Mouse (Mus musculus): ENCODE measurements around the gene Fhl3. TPM values are rescaled to one million over a fixed set of nuclear protein-coding genes. Genes with fewer than 3 reads are reported as not detected.

Gene Fhl3
- 6.8 and 7.0 TPM in 2 replicates for polyA plus RNA-seq (2014; fragmentation: Nextera tagmentation; extraction: Ambion mirVana)

GRCm38 (mm10) chr4:124700248-124700971 lies at the start of gene Fhl3:
Gene Fhl3, plus strand, starts transcription at chr4:124700701.
- Histone ChIP-seq H3K9me3 (ENCODE audit: control insufficient read depth, low read length) (no peaks in the 10 kb centered on the region), H3K27ac (replicated peaks in 1 of 2; ENCODE audit: control insufficient read depth in 1 of 2, insufficient read depth in 1 of 2, low read depth in 2 of 2, low read length in 2 of 2) (peak within 1 kb of the TSS; percentile 50 to 74), H3K9ac (ENCODE audit: low read length) (peak within 1 kb of the TSS; percentile 90), H3K4me2 (ENCODE audit: low read length) (peak within 1 kb of the TSS; percentile 84), H3K4me1 (ENCODE audit: control insufficient read depth in 2 of 2, insufficient read depth in 2 of 2, low read length in 2 of 2) (peaks cover 29 to 46% of the 10 kb centered on the region in 2 experiments), H3K4me3 (ENCODE audit: control insufficient read depth in 1 of 2, insufficient read depth in 1 of 2, low read depth in 1 of 2, low read length in 2 of 2) (peak within 1 kb of the TSS; percentile 70 to 76), H3K27me3 (ENCODE audit: control insufficient read depth, insufficient read depth, low read length) (no peaks in the 10 kb centered on the region), H3K36me3 (ENCODE audit: control insufficient read depth, insufficient read depth, low read length) (peaks cover under 1% of the 10 kb centered on the region; the same call in 1 of the 2 replicates)
- WGBS, result under 1% methylated on average over 53 of the region's 59 CpGs
- peak; percentile 71 for ATAC-seq (ENCODE audit: insufficient number of reproducible peaks, insufficient read depth, low FRiP score, low read depth)

GRCm38 (mm10) chr4:124652886-124653285 lies 47.6 kb upstream of the Fhl3 start:
- WGBS, result 7% methylated on average over 9 of the region's 9 CpGs

GRCm38 (mm10) chr4:124656518-124656853 lies 44.0 kb upstream of the Fhl3 start, which contains the start of gene Pou3f1:
Gene Pou3f1, plus strand, starts transcription at chr4:124656807.
- Histone ChIP-seq H3K36me3 (ENCODE audit: control insufficient read depth, insufficient read depth, low read length) (no peaks in the 10 kb centered on the region), H3K9ac (ENCODE audit: low read length) (peak within 1 kb of the TSS; percentile 63), H3K27ac (replicated peaks in 1 of 2; ENCODE audit: control insufficient read depth in 1 of 2, insufficient read depth in 1 of 2, low read depth in 2 of 2, low read length in 2 of 2) (no peak within 1 kb of the TSS), H3K4me3 (ENCODE audit: control insufficient read depth in 1 of 2, insufficient read depth in 1 of 2, low read depth in 1 of 2, low read length in 2 of 2) (peak within 1 kb of the TSS; percentile 60 to 65), H3K4me2 (ENCODE audit: low read length) (peak within 1 kb of the TSS; percentile 93), H3K4me1 (ENCODE audit: control insufficient read depth in 2 of 2, insufficient read depth in 2 of 2, low read length in 2 of 2) (peaks cover 17 to 43% of the 10 kb centered on the region in 2 experiments), H3K9me3 (ENCODE audit: control insufficient read depth, low read length) (no peaks in the 10 kb centered on the region), H3K27me3 (ENCODE audit: control insufficient read depth, insufficient read depth, low read length) (peaks cover 75% of the 10 kb centered on the region)
- no peak for ATAC-seq (ENCODE audit: insufficient number of reproducible peaks, insufficient read depth, low FRiP score, low read depth)
- 1% methylated on average over 15 of the region's 15 CpGs for WGBS

More at GRCm38 (mm10) chr4:124652886-124653285, 47.6 kb upstream of the Fhl3 start:
- Histone ChIP-seq H3K27ac (replicated peaks in 1 of 2; ENCODE audit: control insufficient read depth in 1 of 2, insufficient read depth in 1 of 2, low read depth in 2 of 2, low read length in 2 of 2) (peak overlapping the region; percentile 55 to 73; a peak in 3 of 4 replicates), H3K27me3 (ENCODE audit: control insufficient read depth, insufficient read depth, low read length) (peaks cover 41% of the 10 kb centered on the region), H3K36me3 (ENCODE audit: control insufficient read depth, insufficient read depth, low read length) (no peaks in the 10 kb centered on the region), H3K4me3 (ENCODE audit: control insufficient read depth in 1 of 2, insufficient read depth in 1 of 2, low read depth in 1 of 2, low read length in 2 of 2) (no peak overlapping the region), H3K4me2 (ENCODE audit: low read length) (peak overlapping the region; percentile 40), H3K9me3 (ENCODE audit: control insufficient read depth, low read length) (no peaks in the 10 kb centered on the region), H3K4me1 (ENCODE audit: control insufficient read depth in 2 of 2, insufficient read depth in 2 of 2, low read length in 2 of 2) (peaks cover 17 to 25% of the 10 kb centered on the region in 2 experiments), H3K9ac (ENCODE audit: low read length) (no peak overlapping the region)
- peak; percentile 82 for ATAC-seq (ENCODE audit: insufficient number of reproducible peaks, insufficient read depth, low FRiP score, low read depth)

GRCm38 (mm10) chr4:124656854-124657650 lies 43.4 kb upstream of the Fhl3 start:
- Histone ChIP-seq H3K27ac (replicated peaks in 1 of 2; ENCODE audit: control insufficient read depth in 1 of 2, insufficient read depth in 1 of 2, low read depth in 2 of 2, low read length in 2 of 2) (no peak overlapping the region), H3K36me3 (ENCODE audit: control insufficient read depth, insufficient read depth, low read length) (no peaks in the 10 kb centered on the region), H3K27me3 (ENCODE audit: control insufficient read depth, insufficient read depth, low read length) (peaks cover 80% of the 10 kb centered on the region), H3K4me1 (ENCODE audit: control insufficient read depth in 2 of 2, insufficient read depth in 2 of 2, low read length in 2 of 2) (peaks cover 16 to 43% of the 10 kb centered on the region in 2 experiments), H3K4me2 (ENCODE audit: low read length) (peak overlapping the region; percentile 93), H3K4me3 (ENCODE audit: control insufficient read depth in 1 of 2, insufficient read depth in 1 of 2, low read depth in 1 of 2, low read length in 2 of 2) (peak overlapping the region; percentile 60 to 65), H3K9ac (ENCODE audit: low read length) (peak overlapping the region; percentile 63), H3K9me3 (ENCODE audit: control insufficient read depth, low read length) (no peaks in the 10 kb centered on the region)
- WGBS, result under 1% methylated on average over 73 of the region's 92 CpGs
- peak; percentile 81 for ATAC-seq (ENCODE audit: insufficient number of reproducible peaks, insufficient read depth, low FRiP score, low read depth)

GRCm38 (mm10) chr4:124657781-124658180 lies 42.7 kb upstream of the Fhl3 start:
- Histone ChIP-seq H3K9ac (ENCODE audit: low read length) (peak overlapping the region; percentile 2; the same call in 1 of the 2 replicates), H3K27ac (replicated peaks in 1 of 2; ENCODE audit: control insufficient read depth in 1 of 2, insufficient read depth in 1 of 2, low read depth in 2 of 2, low read length in 2 of 2) (no peak overlapping the region), H3K27me3 (ENCODE audit: control insufficient read depth, insufficient read depth, low read length) (peaks cover 88% of the 10 kb centered on the region), H3K9me3 (ENCODE audit: control insufficient read depth, low read length) (no peaks in the 10 kb centered on the region), H3K4me2 (ENCODE audit: low read length) (peak overlapping the region; percentile 93), H3K4me1 (ENCODE audit: control insufficient read depth in 2 of 2, insufficient read depth in 2 of 2, low read length in 2 of 2) (peaks cover 11 to 35% of the 10 kb centered on the region in 2 experiments), H3K4me3 (ENCODE audit: control insufficient read depth in 1 of 2, insufficient read depth in 1 of 2, low read depth in 1 of 2, low read length in 2 of 2) (peak overlapping the region; percentile 60 to 65), H3K36me3 (ENCODE audit: control insufficient read depth, insufficient read depth, low read length) (no peaks in the 10 kb centered on the region)
- WGBS, result under 1% methylated on average over 51 of the region's 61 CpGs
- ATAC-seq (ENCODE audit: insufficient number of reproducible peaks, insufficient read depth, low FRiP score, low read depth), result no peak

GRCm38 (mm10) chr4:124658412-124658851 lies 42.1 kb upstream of the Fhl3 start:
- no peaks in the 10 kb centered on the region for H3K9me3 ChIP-seq (ENCODE audit: control insufficient read depth, low read length)
- no peak for ATAC-seq (ENCODE audit: insufficient number of reproducible peaks, insufficient read depth, low FRiP score, low read depth)
- H3K9ac ChIP-seq (ENCODE audit: low read length), result no peak overlapping the region
- 1% methylated on average over 39 of the region's 39 CpGs for WGBS
- H3K36me3 ChIP-seq (ENCODE audit: control insufficient read depth, insufficient read depth, low read length), result no peaks in the 10 kb centered on the region
- peak overlapping the region; percentile 93 for H3K4me2 ChIP-seq (ENCODE audit: low read length)
- peaks cover 89% of the 10 kb centered on the region for H3K27me3 ChIP-seq (ENCODE audit: control insufficient read depth, insufficient read depth, low read length)
- H3K27ac ChIP-seq (replicated peaks in 1 of 2; ENCODE audit: control insufficient read depth in 1 of 2, insufficient read depth in 1 of 2, low read depth in 2 of 2, low read length in 2 of 2), result no peak overlapping the region
- H3K4me3 ChIP-seq (ENCODE audit: control insufficient read depth in 1 of 2, insufficient read depth in 1 of 2, low read depth in 1 of 2, low read length in 2 of 2), result peak overlapping the region in 1 of 2 experiments; percentile 65; a peak in 2 of 4 replicates
- H3K4me1 ChIP-seq (ENCODE audit: control insufficient read depth in 2 of 2, insufficient read depth in 2 of 2, low read length in 2 of 2), result peaks cover 6 to 30% of the 10 kb centered on the region in 2 experiments

Measured in heart, embryonic 14.5 days (tissue).